Mouse (Mus musculus) left cerebral cortex, adult 11 months (tissue): ENCODE results near the gene Trim27.

Experiments
- DNase-seq: peaks from one replicate; pipeline ENCODE4 v3.0.0; 2022; ENCODE audit warnings: low spot score

Trim27 gene

DNA sequence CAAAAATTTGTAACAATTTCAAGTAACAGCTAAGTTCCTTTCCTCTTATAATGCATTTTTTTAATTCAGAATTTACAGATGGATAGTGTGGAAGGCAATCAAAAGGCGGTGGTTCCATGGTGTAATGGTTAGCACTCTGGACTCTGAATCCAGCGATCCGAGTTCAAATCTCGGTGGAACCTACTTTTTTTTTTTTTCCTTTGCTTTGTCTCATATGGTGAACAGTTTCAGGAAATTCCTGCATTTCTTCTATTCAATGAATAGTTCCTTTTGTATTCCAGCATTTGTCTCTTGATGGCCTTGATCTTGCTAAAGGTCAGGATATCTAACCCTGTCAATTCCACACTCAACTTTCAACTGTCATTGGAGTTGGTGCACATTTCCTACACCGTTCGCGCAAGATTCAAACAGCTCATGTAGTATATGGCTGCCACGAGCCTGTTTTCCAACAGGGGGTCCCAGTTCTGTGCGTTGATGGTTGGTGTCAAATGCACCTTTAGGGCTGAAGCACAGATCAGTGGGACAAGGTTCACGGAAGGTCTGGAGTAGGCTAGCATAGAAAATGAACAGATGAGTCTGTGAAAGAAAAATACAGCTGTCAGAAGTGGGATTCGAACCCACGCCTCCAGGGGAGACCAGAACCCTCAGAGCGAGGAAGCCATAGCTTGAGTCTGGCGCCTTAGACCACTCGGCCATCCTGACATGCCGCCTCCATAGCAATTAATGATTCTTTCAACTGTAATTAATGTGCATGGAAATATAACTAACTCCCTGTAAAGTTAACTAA, 6.8 kb upstream of the Trim27 start:
- no peak for DNase-seq

- DNase-seq, result no peak
Observed at GRCm38 (mm10) chr13:21173072-21173471, 6.2 kb upstream of the Trim27 start.

GRCm38 (mm10) chr13:21176733-21177132, 2.5 kb upstream of the Trim27 start:
- DNase-seq, result no peak

DNA sequence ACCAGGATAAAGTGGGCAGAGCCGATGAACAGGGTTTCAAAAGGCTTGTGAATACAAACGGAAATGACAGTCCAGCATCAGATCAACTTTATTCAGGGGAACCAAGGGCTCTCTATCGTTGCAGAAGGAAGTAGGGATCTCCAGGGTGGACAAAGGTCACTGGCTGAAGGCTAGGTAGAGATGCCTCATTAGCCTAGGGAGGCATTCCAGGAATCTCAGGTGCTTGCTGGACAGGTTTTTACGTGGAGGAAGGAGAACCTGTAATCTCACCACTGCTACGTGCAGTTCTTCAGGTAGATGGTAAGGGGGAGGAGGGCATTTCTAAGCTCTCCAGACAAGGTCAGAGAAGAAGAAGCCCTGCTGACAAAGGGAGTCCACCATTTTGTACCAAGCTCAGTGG, 1.6 kb upstream of the Trim27 start:
- no peak for DNase-seq

DNA sequence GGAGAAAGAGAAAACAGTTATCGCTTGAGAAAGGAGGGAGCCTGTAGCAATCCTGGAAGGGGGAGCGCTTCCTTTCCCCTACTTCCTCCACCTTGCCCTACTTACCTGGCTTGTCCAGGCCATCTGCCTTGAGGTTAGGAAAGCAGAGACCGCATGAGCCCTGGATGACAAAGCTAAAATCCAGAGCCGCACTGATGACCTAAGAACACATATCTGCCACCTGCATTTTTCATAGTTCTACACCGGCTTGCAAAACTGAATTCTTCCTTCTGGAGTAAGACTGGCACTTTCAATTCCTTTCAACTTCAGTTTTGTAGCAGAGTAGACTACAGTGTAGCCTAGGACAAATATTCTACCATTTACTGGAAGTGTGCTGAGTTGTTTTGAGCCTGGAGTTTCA, 881 bp upstream of the Trim27 start:
- DNase-seq, result no peak

GRCm38 (mm10) chr13:21179724-21180550, 692 bp downstream of the Trim27 start:
- peak; percentile 81 for DNase-seq

GRCm38 (mm10) chr13:21180551-21181530, 1.6 kb downstream of the Trim27 start:
- DNase-seq, result no peak

DNA sequence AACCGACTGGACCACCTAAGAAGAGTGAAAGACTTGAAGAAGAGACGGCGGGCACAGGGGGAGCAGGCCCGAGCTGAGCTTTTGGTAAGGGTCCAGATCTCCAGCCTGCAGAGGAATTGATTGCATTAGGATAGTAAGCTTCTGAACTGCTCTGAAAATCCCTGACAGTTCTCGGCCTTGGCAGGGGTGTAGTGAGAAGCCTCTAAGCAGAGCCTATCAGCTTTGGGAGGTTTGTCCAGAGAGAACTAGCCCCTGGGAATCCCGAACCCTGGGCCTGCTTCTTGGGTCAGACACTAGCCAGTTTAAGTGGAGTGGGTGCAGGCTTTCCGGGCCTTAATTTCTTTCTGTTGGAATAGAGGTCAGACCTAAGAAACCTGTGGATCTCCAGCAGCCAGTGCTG, 2.8 kb downstream of the Trim27 start:
- DNase-seq, result no peak

GRCm38 (mm10) chr13:21183066-21183465, 3.8 kb downstream of the Trim27 start:
- DNase-seq, result no peak

GRCm38 (mm10) chr13:21183661-21184060, 4.4 kb downstream of the Trim27 start:
- no peak for DNase-seq

DNA sequence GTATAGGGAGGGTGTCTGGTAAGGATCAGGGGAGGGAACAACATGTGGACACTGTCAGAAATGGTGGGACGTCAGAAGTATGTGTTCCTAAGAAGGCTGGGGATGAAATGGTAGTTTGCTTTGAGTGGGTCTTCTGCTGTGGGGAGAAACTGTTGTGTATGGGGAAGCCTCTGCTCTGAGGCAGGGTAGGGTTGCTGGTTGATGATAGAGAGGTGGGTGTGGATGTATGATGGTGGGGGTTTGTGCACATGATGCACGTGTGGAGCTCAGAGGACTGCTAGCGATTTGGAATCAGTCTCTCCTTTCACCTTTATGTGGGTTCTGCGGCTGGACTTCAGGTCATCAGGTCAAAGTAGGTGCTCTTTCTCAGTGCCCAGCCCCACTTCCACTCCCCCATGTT, 6.3 kb downstream of the Trim27 start:
- no peak for DNase-seq

GRCm38 (mm10) chr13:21195406-21196228, 16.4 kb downstream of the Trim27 start:
- DNase-seq, result no peak

DNA sequence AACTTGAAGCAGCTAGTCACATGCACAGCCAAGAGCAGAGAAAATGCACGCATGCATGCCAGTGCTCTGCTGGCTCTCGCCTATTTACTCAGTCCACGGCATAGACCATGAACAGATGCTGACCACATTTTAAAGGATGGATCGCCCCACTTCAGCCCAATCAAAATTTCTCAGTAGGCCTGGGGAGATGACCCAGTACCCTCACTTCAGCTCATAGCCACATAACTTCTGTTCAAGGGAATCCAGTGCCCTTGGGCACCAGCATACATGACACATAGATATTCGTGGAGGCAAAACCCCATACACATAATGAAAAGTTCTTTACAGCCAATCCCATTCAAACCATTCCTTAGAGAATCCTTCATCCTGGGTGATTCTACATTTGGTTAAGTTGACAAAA, 18.5 kb downstream of the Trim27 start:
- no peak for DNase-seq

- DNase-seq, result no peak
Observed at GRCm38 (mm10) chr13:21198313-21198712, 19.1 kb downstream of the Trim27 start.

GRCm38 (mm10) chr13:21199046-21200028, 20.1 kb downstream of the Trim27 start:
- no peak for DNase-seq

GRCm38 (mm10) chr13:21200043-21200999, 21.1 kb downstream of the Trim27 start:
- peak; percentile 90 for DNase-seq

- DNase-seq, result peak; percentile 63
Observed at GRCm38 (mm10) chr13:21215275-21215983, 36.2 kb downstream of the Trim27 start.

GRCm38 (mm10) chr13:21216781-21217180, 37.5 kb downstream of the Trim27 start:
- DNase-seq, result no peak
